Mouse (Mus musculus) neural tube, embryonic 13.5 days (tissue): ENCODE measurements around the gene Drc1. TPM values are rescaled to one million over a fixed set of nuclear protein-coding genes. Genes with fewer than 3 reads are reported as not detected.

Experiments used
- ATAC-seq: fragments of 200-750 bp; cut with Nextera tagmentation; 2 replicates; pipeline ENCODE4 v1.8.0; 2017; ENCODE audit warnings: low read depth, mild to moderate bottlenecking, moderate TSS enrichment, moderate library complexity
- H3K27ac ChIP-seq: fragments of 300-500 bp; sonication (generic); replicated peaks from 2 replicates; pipeline ENCODE4 v1.5.1; 2015; ENCODE audit warnings: moderate library complexity, mild to moderate bottlenecking, inconsistent platforms
- H3K27me3 ChIP-seq: fragments of 300-500 bp; sonication (generic); 2 replicates; pipeline ENCODE4 v1.6.1; 2015; ENCODE audit warnings: mild to moderate bottlenecking, inconsistent platforms
- H3K36me3 ChIP-seq: fragments of 300-500 bp; sonication (generic); 2 replicates; pipeline ENCODE4 v1.6.1; 2015; ENCODE audit warnings: mild to moderate bottlenecking, inconsistent platforms
- H3K4me1 ChIP-seq: fragments of 300-500 bp; sonication (generic); replicated peaks from 2 replicates; pipeline ENCODE4 v1.6.1; 2015; ENCODE audit warnings: inconsistent platforms
- H3K4me2 ChIP-seq: fragments of 300-500 bp; sonication (generic); 2 replicates; pipeline ENCODE4 v1.6.1; 2015; ENCODE audit warnings: inconsistent platforms, mild to moderate bottlenecking, moderate library complexity
- H3K4me3 ChIP-seq: fragments of 300-500 bp; sonication (generic); 2 replicates; pipeline ENCODE4 v1.5.1; 2015; ENCODE audit warnings: mild to moderate bottlenecking, inconsistent platforms
- H3K9ac ChIP-seq: fragments of 300-500 bp; sonication (generic); 2 replicates; pipeline ENCODE4 v1.6.1; 2015; ENCODE audit warnings: moderate library complexity, mild to moderate bottlenecking, inconsistent platforms
- H3K9me3 ChIP-seq: fragments of 300-500 bp; sonication (generic); 2 replicates; pipeline ENCODE4 v1.6.1; 2016; ENCODE audit warnings: inconsistent platforms
- WGBS: fragments of 180-500 bp; shearing (Covaris S2); methylation state at CpG from one replicate; pipeline ENCODE4 v1.1.7; 2015; 5-methylcytosine and 5-hydroxymethylcytosine counted together
- polyA plus RNA-seq: library from polyadenylated mRNA; unstranded; fragments of >200 nt; fragmentation: Nextera tagmentation; extraction: Ambion mirVana; gene quantifications from 2 replicates; pipeline ENCODE4 v1.2.1, GENCODE M21; 2015

Drc1 gene
- polyA plus RNA-seq, 1 experiment from 2014 or later = 2.7 TPM

GRCm38 (mm10) chr5:30341601-30342365 is 60.6 kb downstream of the Drc1 start:
- Histone ChIP-seq H3K4me3 (no peak overlapping the region), H3K9ac (no peak overlapping the region), H3K27ac (no peak overlapping the region), H3K27me3 (peaks cover 14% of the 10 kb centered on the region), H3K4me1 (peaks cover 8% of the 10 kb centered on the region), H3K36me3 (no peaks in the 10 kb centered on the region), H3K4me2 (no peak overlapping the region), H3K9me3 (no peaks in the 10 kb centered on the region)
- no peak for ATAC-seq
- 84% methylated on average over 11 of the region's 11 CpGs for WGBS

- peaks cover 8% of the 10 kb centered on the region for H3K4me1 ChIP-seq
- no peaks in the 10 kb centered on the region for H3K36me3 ChIP-seq
- WGBS = 6% methylated on average over 17 of the region's 17 CpGs
- peaks cover 14% of the 10 kb centered on the region for H3K27me3 ChIP-seq
- H3K9me3 ChIP-seq = no peaks in the 10 kb centered on the region
- peak overlapping the region; percentile 53 for H3K4me2 ChIP-seq
- H3K4me3 ChIP-seq = peak overlapping the region; percentile 20
- peak; percentile 63; the same call in 1 of the 2 replicates for ATAC-seq
- H3K27ac ChIP-seq = no peak overlapping the region
- peak overlapping the region; percentile 34; the same call in 1 of the 2 replicates for H3K9ac ChIP-seq
Observed at GRCm38 (mm10) chr5:30342601-30343015, 61.4 kb downstream of the Drc1 start.

GRCm38 (mm10) chr5:30343107-30343506 is 61.9 kb downstream of the Drc1 start:
- WGBS = 3% methylated on average over 9 of the region's 9 CpGs
- peak; percentile 89 for ATAC-seq

GRCm38 (mm10) chr5:30343886-30344285 is 62.7 kb downstream of the Drc1 start:
- WGBS = 80% methylated on average over 5 of the region's 5 CpGs
- Histone ChIP-seq H3K27ac (no peak overlapping the region), H3K4me1 (peaks cover 8% of the 10 kb centered on the region), H3K4me3 (no peak overlapping the region), H3K27me3 (peaks cover 14% of the 10 kb centered on the region), H3K9me3 (no peaks in the 10 kb centered on the region), H3K9ac (no peak overlapping the region), H3K36me3 (no peaks in the 10 kb centered on the region), H3K4me2 (no peak overlapping the region)
- ATAC-seq = no peak

More at GRCm38 (mm10) chr5:30343107-30343506, 61.9 kb downstream of the Drc1 start:
- no peaks in the 10 kb centered on the region for H3K36me3 ChIP-seq
- H3K4me1 ChIP-seq = peaks cover 8% of the 10 kb centered on the region
- H3K4me2 ChIP-seq = peak overlapping the region; percentile 53
- H3K9me3 ChIP-seq = no peaks in the 10 kb centered on the region
- H3K27me3 ChIP-seq = peaks cover 14% of the 10 kb centered on the region
- no peak overlapping the region for H3K27ac ChIP-seq
- H3K4me3 ChIP-seq = peak overlapping the region; percentile 20
- H3K9ac ChIP-seq = peak overlapping the region; percentile 34; the same call in 1 of the 2 replicates

GRCm38 (mm10) chr5:30353605-30354004 is 72.4 kb downstream of the Drc1 start:
- Histone ChIP-seq H3K36me3 (no peaks in the 10 kb centered on the region), H3K4me3 (no peak overlapping the region), H3K4me1 (no peaks in the 10 kb centered on the region), H3K4me2 (no peak overlapping the region), H3K9ac (no peak overlapping the region), H3K9me3 (no peaks in the 10 kb centered on the region), H3K27ac (no peak overlapping the region), H3K27me3 (no peaks in the 10 kb centered on the region)
- 76% methylated on average over 3 of the region's 3 CpGs for WGBS
- ATAC-seq = no peak

- no peak for ATAC-seq
- 89% methylated on average over 5 of the region's 7 CpGs for WGBS
- H3K36me3 ChIP-seq = no peaks in the 10 kb centered on the region
Observed at GRCm38 (mm10) chr5:30355114-30355513, 73.9 kb downstream of the Drc1 start.

GRCm38 (mm10) chr5:30355559-30356159 is 74.5 kb downstream of the Drc1 start:
- no peak overlapping the region for H3K4me2 ChIP-seq
- H3K9ac ChIP-seq = no peak overlapping the region
- no peaks in the 10 kb centered on the region for H3K9me3 ChIP-seq
- no peak overlapping the region for H3K4me3 ChIP-seq
- no peaks in the 10 kb centered on the region for H3K4me1 ChIP-seq
- H3K36me3 ChIP-seq = no peaks in the 10 kb centered on the region
- no peak for ATAC-seq
- no peaks in the 10 kb centered on the region for H3K27me3 ChIP-seq
- 87% methylated on average over 14 of the region's 14 CpGs for WGBS
- H3K27ac ChIP-seq = no peak overlapping the region

More at GRCm38 (mm10) chr5:30355114-30355513, 73.9 kb downstream of the Drc1 start:
- no peaks in the 10 kb centered on the region for H3K4me1 ChIP-seq
- no peak overlapping the region for H3K27ac ChIP-seq
- H3K4me3 ChIP-seq = no peak overlapping the region
- H3K9me3 ChIP-seq = no peaks in the 10 kb centered on the region
- H3K4me2 ChIP-seq = no peak overlapping the region
- no peak overlapping the region for H3K9ac ChIP-seq
- no peaks in the 10 kb centered on the region for H3K27me3 ChIP-seq

- H3K4me3 ChIP-seq = no peak overlapping the region
- H3K9ac ChIP-seq = no peak overlapping the region
- no peaks in the 10 kb centered on the region for H3K4me1 ChIP-seq
- no peak for ATAC-seq
- H3K4me2 ChIP-seq = no peak overlapping the region
- H3K27me3 ChIP-seq = no peaks in the 10 kb centered on the region
- 80% methylated on average over 7 of the region's 7 CpGs for WGBS
- H3K9me3 ChIP-seq = no peaks in the 10 kb centered on the region
- H3K36me3 ChIP-seq = no peaks in the 10 kb centered on the region
- no peak overlapping the region for H3K27ac ChIP-seq
Observed at GRCm38 (mm10) chr5:30356647-30357046, 75.5 kb downstream of the Drc1 start.

GRCm38 (mm10) chr5:30358436-30359099 is 77.4 kb downstream of the Drc1 start:
- H3K9me3 ChIP-seq = no peaks in the 10 kb centered on the region
- H3K4me2 ChIP-seq = no peak overlapping the region
- H3K27me3 ChIP-seq = no peaks in the 10 kb centered on the region
- no peak overlapping the region for H3K9ac ChIP-seq
- no peak overlapping the region for H3K27ac ChIP-seq
- no peak for ATAC-seq
- H3K4me1 ChIP-seq = no peaks in the 10 kb centered on the region
- H3K36me3 ChIP-seq = no peaks in the 10 kb centered on the region
- 83% methylated on average over 10 of the region's 10 CpGs for WGBS
- no peak overlapping the region for H3K4me3 ChIP-seq

GRCm38 (mm10) chr5:30367405-30367804 is 86.2 kb downstream of the Drc1 start:
- WGBS = 73% methylated on average over 8 of the region's 8 CpGs
- Histone ChIP-seq H3K9ac (no peak overlapping the region), H3K27me3 (no peaks in the 10 kb centered on the region), H3K4me3 (no peak overlapping the region), H3K9me3 (no peaks in the 10 kb centered on the region), H3K4me2 (no peak overlapping the region), H3K27ac (no peak overlapping the region), H3K4me1 (no peaks in the 10 kb centered on the region), H3K36me3 (no peaks in the 10 kb centered on the region)
- no peak for ATAC-seq

- no peak overlapping the region for H3K9ac ChIP-seq
- no peak for ATAC-seq
- WGBS = 80% methylated on average over 5 of the region's 5 CpGs
- H3K27me3 ChIP-seq = no peaks in the 10 kb centered on the region
- H3K4me1 ChIP-seq = no peaks in the 10 kb centered on the region
- no peak overlapping the region for H3K4me2 ChIP-seq
- no peaks in the 10 kb centered on the region for H3K36me3 ChIP-seq
- no peaks in the 10 kb centered on the region for H3K9me3 ChIP-seq
- no peak overlapping the region for H3K27ac ChIP-seq
- no peak overlapping the region for H3K4me3 ChIP-seq
Observed at GRCm38 (mm10) chr5:30369426-30369825, 88.2 kb downstream of the Drc1 start.

GRCm38 (mm10) chr5:30382876-30383275 is 101.7 kb downstream of the Drc1 start:
- Histone ChIP-seq H3K27ac (no peak overlapping the region), H3K4me3 (no peak overlapping the region), H3K4me2 (no peak overlapping the region), H3K9me3 (no peaks in the 10 kb centered on the region), H3K36me3 (no peaks in the 10 kb centered on the region), H3K27me3 (no peaks in the 10 kb centered on the region), H3K4me1 (no peaks in the 10 kb centered on the region), H3K9ac (no peak overlapping the region)
- no peak for ATAC-seq
- 61% methylated on average over 7 of the region's 7 CpGs for WGBS
